Mouse (Mus musculus) heart, adult 2 months (tissue): ENCODE measurements around the gene Lats2.

ENCODE experiments used
- CTCF ChIP-seq: fragments of 200-600 bp; IDR thresholded peaks from 2 replicates; pipeline ENCODE4 v1.8.1; 2022; ENCODE audit warnings: antibody characterized with exemption, mild to moderate bottlenecking, moderate library complexity
- EP300 ChIP-seq: fragments of 200-500 bp; IDR thresholded peaks from 2 replicates; pipeline ENCODE4 v1.6.1; 2011; ENCODE audit warnings: low read depth, low read length, control low read depth; ENCODE audit not compliant: insufficient read depth
- POLR2A ChIP-seq: fragments of 200-500 bp; IDR thresholded peaks from 2 replicates; pipeline ENCODE4 v1.6.1; 2011; ENCODE audit warnings: mild to moderate bottlenecking, low read depth, low read length, control low read depth; ENCODE audit not compliant: insufficient read depth

DNA sequence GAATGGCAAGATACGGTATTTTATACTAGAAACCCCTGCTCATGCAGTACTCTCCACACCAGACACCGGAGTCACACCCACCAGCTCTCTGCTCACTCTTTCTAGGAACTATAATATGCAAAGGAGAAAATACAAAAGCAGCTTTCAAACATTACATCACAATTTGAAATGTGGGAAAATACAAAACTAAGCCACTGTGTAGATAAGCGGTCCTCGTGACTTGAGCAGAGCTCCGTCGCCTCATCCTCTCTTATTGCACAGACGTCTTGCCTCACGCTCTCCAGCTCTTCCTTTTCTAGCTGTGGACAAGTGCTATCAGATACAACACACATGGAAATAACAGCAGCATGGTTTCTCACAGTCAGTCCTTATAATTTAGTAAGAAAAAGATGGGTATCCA is 67.5 kb downstream of the Lats2 start:
- no peak for TF ChIP-seq EP300
- no peak for TF ChIP-seq CTCF
- TF ChIP-seq POLR2A = no peak
